Mouse (Mus musculus): ENCODE results near the gene Gm11009. TPM values are rescaled to one million over a fixed set of nuclear protein-coding genes. Genes with fewer than 3 reads are reported as not detected.
"Not testable (repeated sequence)": the region's sequence is repeated elsewhere in the genome, so short reads cannot be mapped to it uniquely, and the experiment has no call there.

Gm11009 gene
- total RNA-seq (2017): not detected in 2 replicates

DNA sequence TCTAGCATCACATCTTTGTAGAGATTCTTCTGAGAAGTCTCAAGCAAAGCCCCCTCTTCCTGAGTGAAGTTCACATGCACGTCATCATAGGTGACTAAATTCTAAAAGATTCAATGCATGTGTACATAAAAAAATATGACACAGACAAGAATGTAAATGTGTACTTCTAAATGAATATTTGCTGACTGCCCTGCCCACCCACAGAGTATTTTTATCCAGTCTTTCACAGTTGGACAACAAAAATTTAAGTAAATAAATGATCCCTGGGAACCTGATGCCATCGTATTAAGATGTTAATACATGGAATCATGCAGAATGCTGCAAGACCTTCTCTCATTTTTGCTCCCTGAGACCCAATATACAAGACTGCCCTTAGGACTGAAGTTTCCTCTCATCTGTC is at the start of gene Gm11009:
TSS of gene Gm11009 (minus strand) at position 101 of the 400 bp plus-strand sequence.
- ATAC-seq (ENCODE audit: extremely low read depth, insufficient number of reproducible peaks, low FRiP score, poor library complexity, severe bottlenecking): not testable (repeated sequence)

Other genes with a start within 250 kb of the Gm11009 start
- gene Gm2004, start 169.7 kb downstream of the Gm11009 start, total RNA-seq (2017): not detected in 2 replicates
- gene 2210418O10Rik, start 92.9 kb downstream of the Gm11009 start, total RNA-seq (2017): 0.37 and 0.81 TPM in 2 replicates
- gene Gm14435, start 104.1 kb upstream of the Gm11009 start, total RNA-seq (2017): 1.2 and 3.4 TPM in 2 replicates
- gene Gm14434, start 167.3 kb upstream of the Gm11009 start, total RNA-seq (2017): 5.2 TPM in 1 of 2 replicates, not detected in the other
- gene Zfp967, start 201.6 kb upstream of the Gm11009 start, total RNA-seq (2017): not detected in 2 replicates